Comparison of ENCODE assay signal across 16 mouse cellular contexts in genomic region chr14:30039413-30039812, GRCm38 (mm10).
"Had no signal": no experiment of that assay in that cellular context is flagged by ENCODE, and none has a peak within 500 bp of the region (broad histone marks: within the 10 kb centered on the region; RNA-seq: fewer than 3 reads in every experiment).

No protein-coding gene starts in this region.

- H3K4me3 ChIP-seq: neural tube, embryonic 13.5 days; neural tube, embryonic 15.5 days; stomach, embryonic 15.5 days had no signal

- H3K9ac ChIP-seq: neural tube, embryonic 13.5 days; neural tube, embryonic 15.5 days; stomach, embryonic 15.5 days had no signal

- H3K4me2 ChIP-seq: neural tube, embryonic 13.5 days; neural tube, embryonic 15.5 days; stomach, embryonic 15.5 days had no signal

- H3K27me3 ChIP-seq: neural tube, embryonic 13.5 days; neural tube, embryonic 15.5 days; stomach, embryonic 15.5 days had no signal

- H3K4me1 ChIP-seq: neural tube, embryonic 13.5 days; neural tube, embryonic 15.5 days; stomach, embryonic 15.5 days had no signal

- H3K27ac ChIP-seq: neural tube, embryonic 13.5 days; neural tube, embryonic 15.5 days; stomach, embryonic 15.5 days; stomach, postnatal 0 days had no signal

- H3K9me3 ChIP-seq: neural tube, embryonic 13.5 days; neural tube, embryonic 15.5 days; stomach, embryonic 15.5 days had no signal

- DNase-seq: retina, postnatal 1 day; right cerebral cortex, adult 18-20 months; right cerebral cortex, postnatal 14 days; right cerebral cortex, postnatal 25 days; right cerebral cortex, postnatal 4 days; spleen, adult 18-20 months; thymus, adult 18-20 months; thymus, adult 2 months; thymus, postnatal 14 days; thymus, postnatal 25 days; thymus, postnatal 36 days; thymus, postnatal 4 days had no signal
